8 mouse cellular contexts compared by ENCODE assay signal in the genomic region with DNA sequence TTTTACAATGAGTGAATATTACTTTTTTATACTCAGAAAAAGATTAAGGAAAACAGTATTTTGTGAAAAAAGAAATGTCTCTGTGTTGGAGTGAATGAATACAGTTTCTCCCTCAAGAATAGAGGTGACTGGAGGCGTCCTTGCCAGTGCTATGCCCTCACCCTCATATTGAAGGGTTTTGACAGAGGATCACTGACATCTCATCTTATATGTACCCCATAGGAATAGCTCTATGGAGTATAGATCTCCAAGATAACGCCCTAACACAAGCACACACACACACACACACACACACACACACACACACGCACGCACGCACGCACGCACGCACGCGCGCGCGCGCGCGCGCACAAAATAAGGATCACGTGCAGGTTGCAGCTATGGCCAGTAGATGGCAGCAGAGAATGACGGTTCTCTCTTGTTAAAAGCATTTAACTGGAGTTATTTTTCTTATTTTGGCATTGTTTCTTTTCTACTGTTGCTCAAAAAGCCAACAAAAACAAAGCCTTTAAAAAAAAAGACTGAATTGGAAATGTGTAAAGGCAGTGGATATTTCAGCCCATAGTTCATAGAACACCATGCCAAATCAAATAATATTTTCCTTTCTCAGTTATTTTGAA. TPM values are rescaled to one million over a fixed set of nuclear protein-coding genes. Genes with fewer than 3 reads are reported as not detected.
DNase-seq lines count a peak whose midpoint lies in the region; ATAC-seq and TF ChIP-seq lines count a peak whose summit lies in the region.

No protein-coding gene starts in this region.

- peak overlapping the region; percentile 39 for H3K4me2 ChIP-seq in forebrain, postnatal 0 days (ENCODE audit: low read depth)
- H3K4me2 ChIP-seq in hindbrain, embryonic 13.5 days, result peak overlapping the region; percentile 41

- peak; percentile 20 to 70 for DNase-seq in frontal cortex, adult 2 months (ENCODE audit: extremely low spot score in 1 of 2, low spot score in 1 of 2)
- peak; percentile 64 to 68 for DNase-seq in cerebellum, adult 2 months
- peak; percentile 89 for DNase-seq in forebrain, postnatal 0 days
- DNase-seq in left cerebral cortex, adult 11 months (ENCODE audit: low spot score), result peak; percentile 61
- DNase-seq in lung, postnatal 36 days, result peak; percentile 62
- DNase-seq in right cerebral cortex, postnatal 14 days, result peak; percentile 44

- peak overlapping the region; percentile 46 for H3K4me3 ChIP-seq in cerebellum, adult 2 months (replicated peaks; ENCODE audit: insufficient read depth, low read depth, low read length)
- peak overlapping the region; percentile 12; the same call in 1 of the 2 replicates for H3K4me3 ChIP-seq in forebrain, postnatal 0 days (ENCODE audit: low read depth, low read length)
- peak overlapping the region; percentile 18 for H3K4me3 ChIP-seq in hindbrain, embryonic 13.5 days

- no peak for TF ChIP-seq POLR2A in cerebellum, adult 2 months (IDR thresholded peaks at IDR 0.05; ENCODE audit: borderline replicate concordance, insufficient read depth, low read length)

- no peaks in the 10 kb centered on the region for H3K4me1 ChIP-seq in cerebellum, adult 2 months (ENCODE audit: control insufficient read depth, insufficient read depth, low read length)
- no peaks in the 10 kb centered on the region for H3K4me1 ChIP-seq in forebrain, postnatal 0 days (ENCODE audit: insufficient read depth)
- no peaks in the 10 kb centered on the region for H3K4me1 ChIP-seq in hindbrain, embryonic 13.5 days (replicated peaks)

- no peak overlapping the region; the same call in 1 of the 2 replicates for H3K9ac ChIP-seq in forebrain, postnatal 0 days
- no peak overlapping the region; the same call in 1 of the 2 replicates for H3K9ac ChIP-seq in hindbrain, embryonic 13.5 days

- ATAC-seq in frontal cortex, adult (ENCODE audit: low TSS enrichment), result no peak
- peak; percentile 29; the same call in 1 of the 2 replicates for ATAC-seq in forebrain, postnatal 0 days
- 0 out of 2 replicates have a peak, but pooled peaks have one; percentile 46 for ATAC-seq in hindbrain, embryonic 13.5 days (ENCODE audit: low FRiP score)

- peak; percentile 60; the same call in 1 of the 2 replicates for TF ChIP-seq CTCF in cerebellum, adult 2 months (IDR thresholded peaks at IDR 0.05; ENCODE audit: borderline replicate concordance, insufficient read depth, low read depth, low read length)
- TF ChIP-seq CTCF in forebrain, postnatal 0 days (IDR thresholded peaks at IDR 0.05; ENCODE audit: low read depth), result peak; percentile 76

- no peaks in the 10 kb centered on the region for H3K36me3 ChIP-seq in forebrain, postnatal 0 days (ENCODE audit: insufficient read depth)
- H3K36me3 ChIP-seq in hindbrain, embryonic 13.5 days, result no peaks in the 10 kb centered on the region

- no peaks in the 10 kb centered on the region for H3K27me3 ChIP-seq in cerebellum, adult 2 months (ENCODE audit: control insufficient read depth, insufficient read depth, low read length)
- H3K27me3 ChIP-seq in forebrain, postnatal 0 days (ENCODE audit: insufficient read depth, low read length), result no peaks in the 10 kb centered on the region
- no peaks in the 10 kb centered on the region for H3K27me3 ChIP-seq in hindbrain, embryonic 13.5 days

- H3K9me3 ChIP-seq in forebrain, postnatal 0 days (ENCODE audit: low read length), result no peaks in the 10 kb centered on the region
- H3K9me3 ChIP-seq in hindbrain, embryonic 13.5 days, result no peaks in the 10 kb centered on the region

- under 1% methylated on average over 19 of the region's 19 CpGs for WGBS in cerebellum, adult 2 months
- WGBS in forebrain, postnatal 0 days, result 29% methylated on average over 19 of the region's 19 CpGs
- 21% methylated on average over 17 of the region's 19 CpGs for WGBS in hindbrain, embryonic 13.5 days

- H3K27ac ChIP-seq in cerebellum, adult 2 months (ENCODE audit: insufficient read depth, low read length), result no peak overlapping the region
- H3K27ac ChIP-seq in forebrain, postnatal 0 days (ENCODE audit: low read depth, low read length), result no peak overlapping the region
- no peak overlapping the region for H3K27ac ChIP-seq in hindbrain, embryonic 13.5 days

RNA-seq across cellular contexts. Expression of a gene that starts 49.5 kb away (rescaled TPM):
- polyA plus RNA-seq in frontal cortex, adult 2 months (2012; rRNA removed), result 20.0 and 25.3 TPM in 2 replicates
- 20.0 and 24.9 TPM in 2 replicates for polyA plus RNA-seq in cerebellum, adult 2 months (2012; rRNA removed)
- total RNA-seq in forebrain, postnatal 0 days (2014; rRNA removed), result 6.0 and 8.0 TPM in 2 replicates
- 1.7 and 2.3 TPM in 2 replicates for polyA plus RNA-seq in forebrain, postnatal 0 days (2015; fragmentation: Nextera tagmentation; extraction: Ambion mirVana)
- polyA plus RNA-seq in hindbrain, embryonic 13.5 days (2015; fragmentation: Nextera tagmentation; extraction: Ambion mirVana), result 2.9 and 3.1 TPM in 2 replicates
